Mouse (Mus musculus) mesoderm, embryonic 11.5 days (tissue): ENCODE results near the gene Slc41a2.
"Not testable (repeated sequence)": the region's sequence is repeated elsewhere in the genome, so short reads cannot be mapped to it uniquely, and the experiment has no call there.

ENCODE experiments used
- DNase-seq: peaks from one replicate; pipeline ENCODE4 v3.0.0-alpha.2; 2012; ENCODE audit warnings: low read depth, low spot score

The Slc41a2 gene

GRCm38 (mm10) chr10:83353680-83354332 is 16.1 kb upstream of the Slc41a2 start:
- no peak for DNase-seq

DNA sequence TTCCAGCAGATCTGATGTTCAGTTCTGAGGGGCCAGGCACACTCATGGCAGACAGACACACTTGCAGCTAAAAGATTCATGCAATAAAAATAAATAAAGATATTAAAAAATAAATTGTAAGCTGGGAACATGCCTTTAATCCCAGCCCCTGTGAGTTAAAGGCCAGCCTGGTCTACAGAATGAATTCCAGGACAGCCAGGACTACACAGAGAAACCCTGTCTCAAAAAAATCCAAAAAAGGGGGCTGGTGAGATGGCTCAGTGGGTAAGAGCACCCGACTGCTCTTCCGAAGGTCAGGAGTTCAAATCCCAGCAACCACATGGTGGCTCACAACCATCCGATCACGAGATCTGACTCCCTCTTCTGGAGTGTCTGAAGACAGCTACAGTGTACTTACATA is 14.1 kb upstream of the Slc41a2 start:
- DNase-seq, result not testable (repeated sequence)

- DNase-seq, result no peak
Observed at GRCm38 (mm10) chr10:83350689-83351088, 13.0 kb upstream of the Slc41a2 start.

GRCm38 (mm10) chr10:83347494-83347893 is 9.8 kb upstream of the Slc41a2 start:
- no peak for DNase-seq

- no peak for DNase-seq
Observed at GRCm38 (mm10) chr10:83346359-83346736, 8.7 kb upstream of the Slc41a2 start.

DNA sequence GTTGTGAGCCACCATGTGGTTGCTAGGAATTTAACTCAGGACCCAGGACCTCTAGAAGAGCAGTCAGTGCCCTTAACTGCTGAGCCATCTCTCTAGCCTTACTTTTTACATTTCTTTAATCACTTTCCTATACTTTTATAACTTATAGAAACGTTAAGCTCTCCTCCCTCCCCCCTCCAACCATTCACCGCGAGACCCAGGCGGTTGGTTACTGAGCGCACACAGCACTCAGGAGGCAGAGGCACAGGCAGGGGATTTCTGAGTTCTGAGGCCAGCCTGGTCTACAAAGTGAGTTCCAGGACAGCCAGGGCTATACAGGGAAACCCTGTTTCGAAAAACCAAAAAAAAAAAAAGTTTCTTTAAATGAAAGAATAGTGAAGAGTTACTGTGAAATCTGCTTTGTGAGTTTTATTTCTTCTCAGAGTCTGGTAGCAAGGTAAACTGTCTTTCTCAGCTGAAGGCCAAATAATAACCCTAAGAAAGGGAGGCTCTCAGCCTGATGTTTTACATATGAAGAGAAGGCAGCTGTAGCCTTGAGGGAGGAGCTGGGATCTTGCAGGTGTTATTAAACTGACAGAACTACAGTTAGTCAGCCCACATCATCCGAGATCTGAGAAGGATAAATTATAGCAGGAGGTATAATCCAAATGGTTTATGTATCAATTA is 8.1 kb upstream of the Slc41a2 start:
- DNase-seq, result no peak

DNA sequence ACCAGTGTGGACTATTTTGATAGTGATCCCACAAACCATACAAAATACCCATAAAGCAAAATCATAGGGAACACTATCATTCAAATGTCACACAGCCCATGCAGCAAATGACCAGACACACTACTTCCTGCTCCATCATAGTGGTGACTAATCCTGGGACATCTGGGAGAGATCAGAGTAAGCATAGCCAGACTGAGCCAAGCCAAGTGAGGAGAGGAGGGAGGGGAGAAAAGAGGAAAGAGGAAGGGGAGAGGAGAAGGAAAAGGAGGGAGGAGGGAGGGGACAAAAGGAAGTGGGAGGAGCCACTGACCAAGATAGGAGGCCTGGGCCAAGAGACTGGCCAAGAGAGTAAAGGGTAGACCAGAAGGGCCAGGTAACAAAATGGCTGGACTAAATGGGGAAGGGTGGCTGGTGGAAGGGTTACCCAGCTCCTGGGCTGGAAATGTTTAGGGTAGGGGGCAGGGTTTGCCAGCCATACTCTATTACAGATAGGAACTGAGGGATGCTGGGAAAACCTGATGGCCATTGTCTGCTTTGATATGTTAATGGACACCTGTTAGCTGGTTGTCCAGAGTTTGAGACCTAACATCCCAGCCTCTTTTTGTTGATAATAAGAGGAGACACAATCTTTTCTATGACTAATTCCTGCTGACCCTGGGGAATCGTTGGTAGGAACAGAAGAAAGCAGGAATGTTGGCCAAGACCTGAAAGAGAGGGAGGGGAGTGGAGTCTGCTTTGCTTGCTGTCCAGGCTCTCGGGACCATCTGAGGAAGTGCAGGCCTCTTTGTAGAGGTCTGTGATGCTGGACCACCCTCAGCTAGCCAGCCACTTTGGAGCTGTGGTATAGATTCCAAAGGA is 6.4 kb upstream of the Slc41a2 start:
- DNase-seq, result no peak

DNA sequence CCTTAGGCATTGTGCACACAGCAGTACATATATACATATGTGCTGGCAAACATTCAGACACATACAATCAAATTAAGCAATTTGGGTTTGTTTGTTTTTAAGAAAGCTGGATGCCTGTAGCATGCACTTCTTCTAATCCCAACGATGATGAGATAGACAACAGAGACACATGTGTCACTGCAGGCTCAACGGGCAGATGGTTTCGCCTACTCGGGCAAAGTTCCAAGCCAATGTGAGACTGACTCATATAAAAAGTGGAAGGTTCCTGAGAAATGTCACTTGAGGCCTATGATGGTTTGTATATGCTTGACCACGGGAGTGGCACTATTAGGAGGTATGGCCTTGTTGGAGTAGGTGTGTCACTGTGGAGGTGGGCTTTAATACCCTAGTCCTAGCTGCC is 5.5 kb upstream of the Slc41a2 start:
- DNase-seq, result no peak

- DNase-seq, result no peak
Observed at GRCm38 (mm10) chr10:83341226-83341625, 3.5 kb upstream of the Slc41a2 start.

- DNase-seq, result no peak
Observed at GRCm38 (mm10) chr10:83337971-83338598, 403 bp upstream of the Slc41a2 start.

- DNase-seq, result no peak
Observed at GRCm38 (mm10) chr10:83336336-83336735, 1.3 kb downstream of the Slc41a2 start.

DNA sequence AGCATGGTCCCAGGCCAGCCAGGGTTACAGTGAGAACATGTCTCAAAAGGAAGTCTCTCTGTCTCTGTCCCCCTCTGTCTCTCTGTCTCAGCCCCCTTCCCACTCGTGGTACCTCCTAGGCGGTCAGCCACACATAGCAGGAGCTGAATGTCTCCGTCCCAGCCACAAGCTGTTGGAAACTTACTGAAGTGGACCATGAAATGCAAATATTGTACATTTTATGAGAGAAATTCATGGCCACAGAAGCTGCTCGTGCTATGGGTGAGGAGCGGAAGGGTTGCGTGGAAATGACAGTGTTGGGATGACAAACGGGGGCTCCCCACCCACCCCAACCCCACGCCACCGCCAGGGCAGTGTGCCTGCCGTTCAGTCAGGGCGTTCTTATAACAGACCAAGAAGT is 5.1 kb downstream of the Slc41a2 start:
- no peak for DNase-seq

DNA sequence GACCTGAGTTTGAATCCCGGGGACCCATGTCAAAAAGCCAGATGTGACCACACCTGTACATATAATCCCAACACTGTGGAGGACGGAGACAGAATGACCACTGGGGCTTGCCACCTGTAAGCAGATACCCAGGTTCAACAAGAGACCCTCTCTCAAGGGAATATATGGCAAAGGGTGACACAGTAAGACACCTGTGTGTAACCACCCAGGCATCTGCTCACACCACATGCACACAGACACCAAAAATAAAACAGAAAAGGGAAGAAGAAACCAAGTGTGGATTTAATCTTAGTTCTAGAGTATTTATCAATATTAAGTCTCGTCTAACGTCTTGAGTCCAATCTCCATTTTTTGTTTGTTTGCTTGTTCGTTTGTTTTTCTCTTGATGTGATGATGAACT is 5.9 kb downstream of the Slc41a2 start:
- no peak for DNase-seq

GRCm38 (mm10) chr10:83330336-83330735 is 7.3 kb downstream of the Slc41a2 start:
- no peak for DNase-seq

GRCm38 (mm10) chr10:83328791-83329190 is 8.9 kb downstream of the Slc41a2 start:
- DNase-seq, result no peak

- no peak for DNase-seq
Observed at GRCm38 (mm10) chr10:83326648-83327285, 10.9 kb downstream of the Slc41a2 start.

- DNase-seq, result no peak
Observed at GRCm38 (mm10) chr10:83325903-83326302, 11.8 kb downstream of the Slc41a2 start.

DNA sequence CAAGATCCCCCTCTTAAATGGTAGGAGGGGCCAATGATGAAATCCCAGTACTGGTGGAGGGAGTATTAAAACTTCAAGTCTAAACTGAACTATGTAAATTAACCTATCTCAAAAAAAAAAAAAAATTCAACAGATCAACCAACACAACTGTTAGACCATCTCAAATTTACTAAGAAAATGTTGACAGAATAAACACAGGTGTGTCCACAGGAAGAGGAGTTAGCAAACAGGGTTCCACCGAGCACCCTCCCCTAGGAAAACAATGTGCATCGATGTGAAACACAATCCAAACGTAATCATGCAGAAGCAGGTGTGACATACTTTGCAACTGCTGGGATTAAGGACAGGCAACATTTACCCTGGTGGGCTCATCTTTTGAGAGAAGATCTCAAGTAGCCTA is 12.8 kb downstream of the Slc41a2 start:
- no peak for DNase-seq

DNA sequence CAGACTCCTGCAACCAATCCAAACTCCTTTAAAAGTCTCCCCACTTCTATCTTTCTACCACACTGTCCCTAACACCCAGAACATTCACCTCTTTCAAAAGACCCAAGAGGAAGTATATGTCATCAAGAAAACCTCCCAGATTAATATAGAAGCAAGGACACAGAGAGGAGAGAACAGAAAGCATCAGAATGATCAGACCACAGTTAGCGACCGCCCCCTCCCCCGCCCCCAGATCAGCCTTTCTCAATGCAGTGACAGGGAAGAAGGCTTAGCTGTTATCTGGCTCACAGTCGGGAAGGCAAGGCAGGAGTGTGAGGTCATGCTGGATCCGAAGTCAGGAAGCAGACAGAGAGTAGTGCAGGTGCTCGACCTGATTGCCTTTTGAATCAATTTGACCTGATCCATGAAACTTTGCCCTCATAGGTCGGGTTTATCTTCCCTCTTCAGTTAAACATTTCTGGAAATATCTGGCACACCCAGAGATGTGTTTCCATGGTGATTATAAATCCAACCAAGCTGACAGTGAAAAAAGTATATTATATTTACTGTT is 15.1 kb downstream of the Slc41a2 start:
- DNase-seq, result no peak

- DNase-seq, result no peak
Observed at GRCm38 (mm10) chr10:83321528-83321927, 16.2 kb downstream of the Slc41a2 start.

- no peak for DNase-seq
Observed at GRCm38 (mm10) chr10:83320870-83321269, 16.8 kb downstream of the Slc41a2 start.
